Mouse (Mus musculus) right cerebral cortex, adult 2 months (tissue): Measurements from ENCODE around the gene Tenm3.
A peak's percentile ranks its signal among the peaks of the same experiment; 100 is the strongest.

ENCODE experiments used
- DNase-seq, 2 experiments: peaks; one replicate each; pipeline ENCODE4 v3.0.0; 2021 to 2022; ENCODE audit warnings: low spot score in 2 of 2

The Tenm3 gene

GRCm38 (mm10) chr8:48522536-48523123, 321.1 kb downstream of the Tenm3 start:
- no peak for DNase-seq

DNA sequence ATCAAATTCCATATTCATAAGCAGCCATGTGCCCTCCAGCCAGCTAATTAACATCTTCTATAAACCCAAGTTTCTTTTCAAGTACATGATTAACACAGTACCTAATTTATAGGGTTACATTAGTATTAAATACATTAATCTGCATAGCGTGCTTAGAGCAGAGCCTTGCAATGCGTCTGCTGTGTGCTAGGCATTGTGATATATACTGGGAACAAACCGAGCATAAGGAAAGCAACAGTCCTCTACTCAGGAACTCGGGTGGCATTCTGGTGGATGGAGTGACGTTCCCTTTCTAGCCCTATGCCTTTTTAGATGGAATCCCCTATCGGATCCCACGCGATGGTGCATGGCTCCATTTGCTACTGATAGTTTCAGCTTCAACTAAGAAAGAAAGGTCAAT, 321.7 kb downstream of the Tenm3 start:
- DNase-seq: no peak

GRCm38 (mm10) chr8:48517431-48517830, 326.3 kb downstream of the Tenm3 start:
- DNase-seq: no peak

GRCm38 (mm10) chr8:48514230-48514629, 329.5 kb downstream of the Tenm3 start:
- DNase-seq: no peak

- no peak for DNase-seq
Observed at GRCm38 (mm10) chr8:48513801-48514200, 329.9 kb downstream of the Tenm3 start.

- DNase-seq: no peak
Observed at GRCm38 (mm10) chr8:48511546-48511945, 332.2 kb downstream of the Tenm3 start.

DNA sequence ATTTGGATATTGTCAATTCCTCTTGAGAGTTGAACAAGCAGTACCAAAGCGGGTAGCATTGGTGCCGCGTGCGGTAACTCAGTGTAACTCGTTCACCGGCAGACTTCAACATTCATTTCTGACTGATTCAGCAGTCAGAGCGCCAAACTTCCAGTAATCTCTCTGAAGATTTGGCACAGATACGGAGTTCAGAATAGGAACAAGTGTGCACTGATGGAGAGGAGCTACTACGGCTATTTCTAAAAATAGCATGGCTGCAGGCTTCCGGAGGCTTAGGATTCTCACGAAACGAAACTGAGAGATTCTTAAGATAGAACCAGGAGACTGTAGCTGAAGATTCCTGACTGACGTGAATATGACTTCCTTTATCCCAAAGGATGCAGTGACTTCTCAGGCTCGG, 332.6 kb downstream of the Tenm3 start:
- DNase-seq: peak; percentile 46 to 57

DNA sequence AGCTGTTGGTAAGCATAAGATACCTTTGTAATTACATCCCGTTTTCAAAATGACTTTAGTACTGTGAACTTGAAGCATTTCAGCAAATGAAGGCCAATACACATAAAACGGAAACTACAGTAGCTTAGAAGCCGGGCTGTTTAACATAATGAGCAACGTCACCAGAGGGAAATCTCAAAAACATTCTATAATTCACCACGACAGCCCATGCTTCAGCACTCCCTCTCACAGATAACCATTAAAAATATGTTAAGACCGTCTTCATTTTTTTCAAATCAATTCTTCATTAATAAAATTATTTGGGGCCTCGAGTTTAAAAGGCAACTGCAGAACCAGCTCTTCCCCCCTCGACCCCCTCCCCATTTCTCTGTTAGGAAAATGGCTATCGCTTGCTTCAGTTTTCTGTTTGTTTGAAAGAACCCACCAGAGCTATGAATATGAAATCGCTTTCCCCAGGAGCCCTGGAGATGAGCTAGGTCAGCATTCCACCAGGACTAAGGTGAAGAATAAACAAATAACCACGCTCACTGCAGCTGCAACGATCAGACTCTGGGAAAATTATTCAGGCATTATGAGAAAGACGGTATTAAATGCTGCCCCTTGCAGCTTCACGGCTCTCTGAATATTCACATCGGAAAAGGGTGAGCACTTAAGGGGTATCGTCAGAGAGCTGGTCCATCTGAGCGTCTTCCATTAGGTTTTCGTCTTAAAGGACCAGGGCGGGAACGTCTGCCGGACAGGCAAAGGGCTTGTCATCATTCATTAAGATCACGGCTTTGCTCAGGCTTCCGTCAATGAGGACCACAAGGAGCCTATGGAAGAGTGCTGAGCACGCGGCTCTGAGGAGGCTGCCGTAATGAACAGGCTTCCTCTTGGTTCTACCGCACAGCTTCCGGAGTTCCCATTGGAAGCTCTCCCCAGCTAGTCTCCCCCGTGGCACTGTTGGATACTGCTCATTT, 334.8 kb downstream of the Tenm3 start:
- no peak for DNase-seq

DNA sequence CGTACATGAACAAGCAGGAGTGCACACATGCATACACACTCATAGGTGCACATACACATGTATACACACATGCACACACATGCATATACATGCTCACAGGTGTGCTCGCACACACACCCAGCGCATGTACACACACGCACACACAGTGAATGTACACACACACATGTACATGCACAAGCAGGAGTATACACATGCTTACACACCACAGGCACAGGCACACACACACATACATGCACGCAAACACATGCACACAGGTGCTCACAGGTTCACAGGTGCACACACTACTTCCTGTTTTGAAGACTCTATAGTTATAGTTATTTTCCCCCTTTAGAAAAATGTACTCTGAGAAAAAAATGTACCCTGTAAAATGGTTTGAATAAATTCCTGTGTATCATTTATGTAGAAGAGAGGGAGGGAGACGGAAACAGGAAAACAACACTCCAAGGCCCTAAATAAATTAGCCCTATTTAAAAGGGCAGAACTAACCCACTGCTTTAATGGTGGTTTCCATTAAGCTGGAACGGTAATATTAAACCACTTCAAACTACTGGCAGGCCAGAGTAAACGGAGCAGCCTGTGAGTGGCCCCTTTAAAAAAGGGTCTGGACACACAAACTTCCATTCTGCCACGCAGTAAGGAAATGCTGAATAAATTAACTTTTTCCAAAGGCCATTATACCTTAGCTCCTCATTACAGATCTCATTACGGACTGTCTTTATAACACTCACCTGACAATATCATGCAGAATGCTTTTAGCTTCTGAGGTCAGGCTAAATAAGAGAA, 335.8 kb downstream of the Tenm3 start:
- DNase-seq: no peak

GRCm38 (mm10) chr8:48492491-48492890, 351.3 kb downstream of the Tenm3 start:
- DNase-seq: no peak

DNA sequence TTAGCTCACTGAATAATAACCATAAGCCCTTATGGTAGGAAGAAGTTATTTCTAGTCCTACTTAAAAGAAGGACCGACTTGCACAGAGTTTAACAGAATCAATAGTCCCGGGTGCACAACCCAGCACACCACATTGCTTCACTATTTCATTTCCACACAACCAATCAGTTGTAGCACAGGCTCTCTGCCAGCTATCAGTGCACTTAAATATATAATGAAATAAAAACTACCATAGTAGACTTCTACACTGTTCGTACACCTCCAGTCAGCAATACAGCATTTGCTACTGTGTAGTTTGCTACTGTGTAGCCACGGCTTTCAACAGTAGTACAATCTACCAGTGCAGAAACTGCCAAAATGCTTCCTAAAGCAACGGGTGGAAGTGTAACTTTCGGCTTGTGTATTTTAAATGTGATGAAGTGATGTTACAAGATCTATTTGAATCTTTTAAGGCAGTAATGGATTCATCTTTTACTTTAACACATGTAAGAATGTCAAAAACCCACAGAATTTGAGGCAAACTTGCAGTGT, 353.1 kb downstream of the Tenm3 start:
- DNase-seq: no peak

- DNase-seq: no peak
Observed at GRCm38 (mm10) chr8:48489936-48490634, 353.7 kb downstream of the Tenm3 start.

DNA sequence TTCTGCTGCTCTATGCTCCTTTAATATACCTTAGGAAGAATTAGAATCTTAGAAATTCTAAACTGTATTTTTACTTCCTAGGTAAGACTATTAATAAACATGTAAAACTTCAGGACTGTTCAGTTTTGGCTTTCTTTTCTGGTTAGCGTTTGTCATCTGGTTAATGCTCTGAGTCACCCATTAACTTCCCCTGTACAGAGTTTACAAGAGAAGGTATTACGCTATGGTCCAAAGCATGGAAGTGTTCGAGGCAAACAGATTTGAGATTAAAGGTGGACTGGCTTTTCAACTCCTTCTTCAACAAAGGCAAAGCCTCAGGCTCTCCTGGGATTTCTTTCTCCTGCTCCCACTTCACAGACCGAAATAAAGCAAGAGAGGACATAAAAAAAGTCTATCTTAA, 354.3 kb downstream of the Tenm3 start:
- DNase-seq: no peak

DNA sequence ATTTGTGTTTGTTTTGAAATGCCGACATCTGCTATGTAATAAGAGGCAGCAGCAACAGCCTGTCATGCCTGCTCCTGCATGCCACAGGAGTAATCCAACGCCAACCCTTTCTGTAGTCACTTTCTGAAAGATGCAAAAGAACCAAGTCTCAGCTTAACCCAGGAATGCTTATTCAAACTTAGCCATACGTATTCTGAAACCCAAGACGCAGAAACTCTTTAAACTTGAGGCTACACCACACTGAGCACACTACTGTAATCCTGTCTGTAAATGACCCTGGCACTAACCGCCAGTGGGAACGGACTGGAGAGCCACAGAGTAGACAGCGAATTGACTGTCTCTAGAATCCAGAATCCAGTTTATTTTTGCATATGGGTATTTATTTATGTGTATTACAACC, 354.9 kb downstream of the Tenm3 start:
- no peak for DNase-seq

DNA sequence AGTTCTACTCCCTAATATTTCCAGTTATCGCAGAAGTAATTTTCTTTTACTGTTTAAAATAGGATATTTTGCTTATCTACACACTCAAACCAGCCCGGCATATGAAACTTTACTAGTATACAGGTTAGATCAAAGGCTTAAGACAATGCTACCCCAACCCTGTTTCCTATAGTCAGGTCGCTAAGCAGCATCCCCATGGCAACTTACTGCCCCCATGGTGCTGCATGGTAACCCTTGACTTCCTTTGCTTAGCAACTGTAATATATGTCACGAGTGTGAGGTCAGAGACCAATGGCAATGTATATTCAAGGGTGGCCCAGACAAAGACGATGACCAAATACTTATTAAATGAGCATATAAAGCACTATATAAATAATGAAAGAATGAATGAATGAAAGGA, 359.6 kb downstream of the Tenm3 start:
- no peak for DNase-seq

DNA sequence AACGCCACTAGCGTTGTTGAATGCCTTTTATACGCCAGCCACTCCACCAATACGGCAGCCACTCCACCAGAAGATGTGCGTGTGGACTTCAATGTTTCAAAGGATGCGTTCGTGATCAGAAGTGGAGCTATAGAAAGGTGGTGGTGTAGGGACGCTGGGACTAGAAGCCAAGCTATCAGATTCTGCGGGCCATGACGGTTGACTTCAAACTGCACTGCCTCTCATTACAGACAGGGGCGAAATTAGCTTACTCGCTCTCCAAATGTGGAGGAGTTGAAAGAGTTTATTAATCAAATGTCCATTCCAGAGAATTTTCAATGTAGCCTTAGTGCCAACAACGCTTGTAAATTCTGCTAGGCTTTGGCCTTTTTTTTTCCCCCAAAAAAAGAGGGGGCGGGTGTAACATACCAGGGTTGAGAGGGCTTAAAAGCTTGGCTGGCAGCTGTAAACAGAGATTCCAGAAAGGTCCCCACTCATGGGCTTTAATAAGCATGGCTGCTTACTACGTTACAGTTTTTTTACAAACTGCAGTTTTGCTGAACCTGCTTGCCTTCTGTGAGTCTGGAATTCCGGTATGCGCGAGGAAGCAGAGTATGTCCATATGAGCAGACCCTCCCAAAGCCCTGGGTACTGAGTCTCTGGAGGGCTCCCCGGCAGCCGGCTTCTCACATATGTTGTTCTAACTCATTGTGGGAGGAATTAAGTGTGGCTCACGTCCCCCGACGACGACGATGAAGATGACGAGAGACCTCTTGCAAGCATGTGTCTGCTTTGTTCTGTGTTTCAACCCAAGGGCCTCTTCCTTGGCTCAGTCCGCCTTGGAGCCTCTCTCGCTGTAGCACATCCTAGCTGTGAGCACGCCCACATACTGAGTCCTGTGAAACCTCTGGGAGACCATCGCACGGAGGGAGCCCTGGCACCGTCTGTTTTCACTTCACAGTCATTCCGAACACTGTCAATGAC, 361.8 kb downstream of the Tenm3 start:
- peak; percentile 41 to 59 for DNase-seq

GRCm38 (mm10) chr8:48477371-48477935, 366.3 kb downstream of the Tenm3 start:
- DNase-seq: no peak

DNA sequence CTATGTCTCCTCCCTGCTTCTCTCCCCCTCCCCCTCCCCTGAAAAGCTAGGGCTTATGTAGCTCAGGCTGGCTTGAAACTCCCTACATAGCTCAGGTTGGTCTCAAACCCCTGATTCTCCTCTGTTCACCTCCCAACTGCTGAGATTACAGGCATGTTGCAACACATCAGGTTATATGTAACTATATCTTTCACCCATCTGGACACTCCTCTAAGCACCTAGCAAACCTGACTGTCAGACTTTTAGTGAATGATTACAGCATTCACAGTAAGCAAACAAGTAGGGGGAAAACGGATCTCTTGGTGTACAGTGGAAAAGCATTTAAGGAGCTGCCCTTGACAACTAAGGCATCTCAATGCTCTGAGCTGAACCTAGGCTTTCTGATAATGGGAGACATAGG, 366.9 kb downstream of the Tenm3 start:
- DNase-seq: no peak

DNA sequence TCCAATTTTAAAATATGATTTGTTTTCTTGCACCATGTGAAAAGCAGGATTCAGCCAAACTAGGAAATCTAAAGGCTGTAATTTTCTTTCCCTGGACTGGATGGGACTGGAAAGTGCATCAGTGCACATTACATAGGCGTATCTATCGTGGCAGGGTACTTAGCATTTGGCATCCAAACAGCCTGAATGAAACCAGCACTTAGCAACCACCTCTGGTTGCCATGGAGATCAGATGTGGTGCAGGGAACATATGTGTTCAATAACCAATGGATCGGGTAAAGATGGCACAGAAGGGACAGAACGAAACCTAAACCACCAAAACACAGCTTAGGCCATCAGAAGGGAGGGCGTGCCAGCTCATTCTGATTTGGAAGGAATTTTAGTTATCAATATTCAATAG, 376.1 kb downstream of the Tenm3 start:
- no peak for DNase-seq

- no peak for DNase-seq
Observed at GRCm38 (mm10) chr8:48458373-48458772, 385.4 kb downstream of the Tenm3 start.
